Mouse (Mus musculus) lung, postnatal 36 days (tissue): ENCODE measurements at regions not wholly inside any gene's neighbourhood (a gene's known extent, or its start where the extent isn't known, plus 50 kb on each side); places are given as distances from the start of the nearest gene placed in this dataset.
A peak's percentile ranks its signal among the peaks of the same experiment; 100 is the strongest.

ENCODE experiments used
- DNase-seq: peaks from one replicate; pipeline ENCODE4 v3.0.0; 2022; ENCODE audit warnings: mixed read lengths

GRCm38 (mm10) chr4:64874521-64874920 lies 249.5 kb upstream of the Pappa start:
- DNase-seq: peak; percentile 17

DNA sequence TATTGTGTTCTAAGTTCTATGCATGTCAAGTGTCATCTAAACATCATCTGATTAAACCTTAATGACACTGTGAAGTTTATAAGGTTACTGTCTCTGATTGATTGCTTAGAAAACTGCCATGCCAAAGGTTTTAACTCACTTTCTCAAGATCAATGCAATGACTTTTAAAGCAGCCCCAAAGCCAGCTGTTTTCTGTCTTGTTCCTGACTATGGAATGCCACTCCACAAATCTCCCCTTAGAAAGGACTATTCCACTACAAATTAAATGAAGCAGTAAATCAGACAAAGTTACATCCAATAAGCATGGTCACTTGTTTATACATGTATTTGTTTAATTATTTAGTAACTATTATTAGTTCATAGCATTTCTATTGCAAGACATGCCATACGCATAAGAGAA lies 247.1 kb upstream of the Pappa start:
- DNase-seq: no peak

DNA sequence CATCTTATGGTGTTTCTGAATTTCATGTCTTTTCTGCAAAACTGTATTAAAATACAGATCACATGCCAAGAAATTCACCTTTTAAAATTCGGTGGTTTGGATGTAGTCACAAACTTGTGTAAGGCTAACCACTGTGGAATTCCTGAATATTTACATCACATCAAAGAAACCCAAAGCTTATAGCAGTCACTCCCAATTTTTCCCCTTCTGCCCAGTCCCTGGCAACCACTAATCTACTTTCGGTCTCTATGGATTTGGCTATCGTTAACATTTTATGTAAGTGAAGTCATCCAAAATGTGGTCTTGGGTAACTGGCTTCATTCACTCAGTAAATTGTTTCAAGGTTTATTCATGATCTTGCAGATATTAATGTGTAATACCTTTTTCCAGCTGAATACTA lies 226.0 kb upstream of the Pappa start:
- no peak for DNase-seq

- DNase-seq: peak; percentile 50
Measured at GRCm38 (mm10) chr4:64901091-64901845, 222.7 kb upstream of the Pappa start.

- DNase-seq: no peak
Measured at GRCm38 (mm10) chr4:64923751-64924150, 200.2 kb upstream of the Pappa start.

DNA sequence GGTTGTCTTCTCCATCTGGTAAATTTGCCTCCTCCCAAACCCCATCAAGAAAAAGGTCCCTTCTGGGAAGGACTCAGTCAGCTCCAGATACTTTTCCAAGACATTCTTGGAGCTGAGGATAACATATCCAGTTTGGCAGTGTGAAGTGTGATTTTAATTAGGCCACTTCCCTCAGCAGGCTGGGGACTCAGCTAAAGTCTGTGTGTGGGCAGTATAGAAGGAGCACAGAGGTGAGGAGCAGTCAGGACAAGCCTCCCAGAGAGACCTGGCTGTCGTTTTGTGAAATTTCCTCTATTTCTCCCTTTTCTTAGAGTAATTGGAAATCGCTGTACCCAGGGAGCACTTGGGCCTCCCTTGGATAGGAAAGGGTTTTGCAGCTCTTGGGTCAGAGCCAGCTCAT lies 195.4 kb upstream of the Pappa start:
- DNase-seq: no peak

- no peak for DNase-seq
Measured at GRCm38 (mm10) chr4:64945547-64945946, 178.4 kb upstream of the Pappa start.

- no peak for DNase-seq
Measured at GRCm38 (mm10) chr4:64952651-64953050, 171.3 kb upstream of the Pappa start.

DNA sequence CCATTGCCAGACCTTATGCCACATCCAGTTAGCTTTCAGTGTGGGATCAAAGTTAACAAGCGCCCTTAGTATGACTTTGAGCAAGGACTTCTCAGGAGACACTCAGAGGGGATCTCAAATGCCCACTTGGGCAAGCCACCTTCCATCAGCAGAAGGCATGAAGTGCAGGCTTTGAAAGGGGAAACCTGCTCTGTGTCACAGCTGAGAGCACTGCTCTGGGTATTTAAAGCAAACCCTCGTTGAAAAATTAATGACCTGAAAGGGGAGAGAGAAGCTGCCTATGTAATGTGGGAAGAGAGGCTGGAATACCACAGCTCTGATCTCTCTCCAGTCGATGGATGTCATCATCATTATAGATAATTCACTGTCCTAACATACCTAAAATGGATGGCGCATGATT lies 165.1 kb upstream of the Pappa start:
- DNase-seq: no peak

DNA sequence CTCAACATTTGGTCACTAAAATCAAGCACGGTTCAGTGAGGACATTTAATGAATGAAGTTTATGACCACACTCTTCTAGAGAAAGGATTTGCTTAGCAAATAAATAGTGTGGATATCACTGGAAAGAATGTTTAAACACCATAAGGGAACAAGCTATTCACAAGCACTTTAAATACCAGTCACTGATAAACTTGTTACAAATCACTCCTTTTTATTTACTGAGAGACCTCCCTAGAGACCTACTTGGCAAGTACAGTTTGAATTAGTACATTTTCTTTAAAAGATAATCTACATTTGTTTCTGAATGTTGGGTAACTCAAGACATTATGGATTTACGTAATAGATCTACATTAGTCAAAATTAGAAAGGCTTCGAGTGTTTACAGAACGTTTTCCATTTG lies 162.2 kb upstream of the Pappa start:
- DNase-seq: no peak
